Mouse (Mus musculus) spleen, postnatal 4 days (tissue): ENCODE data around the gene Lhfpl3.
"Not testable (repeated sequence)": the region's sequence is repeated elsewhere in the genome, so short reads cannot be mapped to it uniquely, and the experiment has no call there.

Experiments
- DNase-seq, 2 experiments: peaks; one replicate each; pipeline ENCODE4 v3.0.0; 2022; ENCODE audit warnings: low spot score in 2 of 2

The Lhfpl3 gene

DNA sequence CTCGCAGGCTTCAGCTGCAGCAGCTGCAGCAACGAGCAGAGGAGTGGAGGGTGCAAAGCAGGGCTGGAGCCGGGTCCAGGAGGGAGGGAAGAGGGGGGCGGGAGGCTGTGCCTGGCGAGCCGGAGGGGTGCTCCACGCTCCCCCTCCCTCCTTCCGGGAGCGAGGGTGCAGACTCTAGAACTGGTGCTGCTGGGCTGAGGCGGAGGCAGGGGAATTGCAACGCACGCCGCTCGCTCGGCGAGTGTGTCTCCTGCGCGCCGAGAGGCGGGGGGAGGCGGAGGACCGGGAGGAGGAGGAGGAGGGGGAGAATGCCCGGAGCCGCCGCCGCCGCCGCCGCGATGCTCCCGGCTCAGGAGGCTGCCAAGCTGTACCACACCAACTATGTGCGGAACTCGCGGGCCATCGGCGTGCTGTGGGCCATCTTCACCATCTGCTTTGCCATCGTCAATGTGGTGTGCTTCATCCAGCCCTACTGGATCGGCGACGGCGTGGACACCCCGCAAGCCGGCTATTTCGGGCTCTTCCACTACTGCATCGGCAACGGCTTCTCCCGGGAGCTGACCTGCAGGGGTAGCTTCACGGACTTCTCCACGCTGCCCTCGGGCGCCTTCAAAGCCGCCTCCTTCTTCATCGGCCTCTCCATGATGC lies at the start of gene Lhfpl3:
Gene Lhfpl3, plus strand, starts transcription at position 175 of the 648 bp plus-strand sequence.
- no peak for DNase-seq

DNA sequence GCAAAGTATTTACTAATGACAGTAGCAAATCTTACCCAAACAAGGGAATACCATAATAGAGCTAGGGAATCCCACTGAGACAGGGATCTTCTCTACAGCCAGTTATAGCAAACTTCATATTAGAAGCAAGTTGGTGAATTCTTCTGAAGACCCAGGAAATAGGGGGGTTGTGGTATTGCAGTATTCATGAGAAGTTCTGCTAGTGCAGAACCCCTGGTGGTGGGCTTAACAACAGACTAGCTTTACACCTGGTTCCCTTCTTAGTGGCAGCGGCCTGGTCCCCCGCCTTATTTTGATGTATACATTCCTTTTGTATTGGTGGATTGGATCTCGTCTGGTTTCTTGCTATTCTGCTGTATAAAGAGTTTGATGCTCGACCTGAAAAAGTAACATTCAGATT lies 39.6 kb upstream of the Lhfpl3 start:
- DNase-seq: not testable (repeated sequence)

DNA sequence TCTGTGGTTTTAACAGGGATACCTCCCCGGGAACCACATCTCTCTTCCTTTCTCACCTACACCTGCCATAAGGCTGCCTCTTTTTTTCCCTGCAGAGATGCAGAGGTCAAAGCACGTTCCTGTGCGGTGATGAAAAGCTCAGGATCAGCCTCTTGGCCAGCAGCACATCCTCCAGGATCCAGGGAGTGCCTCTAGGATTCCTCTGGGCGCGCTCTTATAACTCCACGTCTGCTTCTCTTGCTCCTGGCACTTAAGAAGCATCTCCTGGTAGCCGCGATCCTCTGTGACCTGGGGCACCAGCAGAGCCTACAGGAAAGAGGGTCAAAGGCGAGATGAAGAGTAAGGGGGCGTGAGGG lies 352 bp upstream of the Lhfpl3 start:
- no peak for DNase-seq

DNA sequence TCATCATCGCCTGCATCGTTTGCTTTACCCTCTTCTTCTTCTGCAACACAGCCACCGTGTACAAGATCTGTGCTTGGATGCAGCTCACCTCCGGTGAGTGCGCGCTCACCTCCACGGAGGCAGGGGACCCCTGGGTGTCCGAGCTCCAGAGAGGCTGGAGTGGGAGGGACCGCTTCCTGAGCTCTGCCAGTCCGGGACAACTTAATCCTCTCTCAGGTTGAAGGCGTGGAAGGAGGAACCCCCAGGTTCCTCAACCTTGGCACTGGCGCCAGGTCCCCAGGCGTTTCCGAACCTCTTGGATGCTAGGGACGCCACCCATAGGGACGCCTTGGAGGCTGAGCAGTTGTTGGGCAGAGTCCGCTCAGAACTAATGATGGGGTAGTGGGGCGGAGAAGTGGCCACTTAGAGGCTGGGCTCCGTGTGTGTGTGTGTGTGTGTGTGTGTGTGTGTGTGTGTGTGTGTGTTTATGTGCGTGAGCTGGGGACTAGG lies 718 bp downstream of the Lhfpl3 start:
- DNase-seq: no peak

- no peak for DNase-seq
Observed at GRCm38 (mm10) chr5:22747305-22747704, 1.4 kb downstream of the Lhfpl3 start.

DNA sequence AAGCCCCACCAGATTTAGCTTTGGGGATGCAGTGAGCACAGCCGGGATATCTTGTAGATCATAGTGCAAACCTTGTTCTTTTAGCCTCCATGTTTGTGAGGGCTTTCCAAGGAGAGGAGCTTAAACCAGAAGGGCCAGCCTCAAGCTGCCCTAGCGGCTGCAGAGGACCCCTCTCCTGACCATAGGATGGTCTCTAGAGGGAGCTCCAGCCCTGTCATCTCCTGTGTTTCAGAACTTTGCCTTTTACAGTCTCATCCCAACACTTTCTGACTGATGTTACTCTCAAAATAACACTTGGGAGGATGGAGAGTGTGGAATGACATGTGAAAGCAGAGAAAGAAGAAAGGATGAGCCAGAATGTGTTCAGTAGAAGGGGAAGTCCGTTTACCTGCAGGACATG lies 11.4 kb downstream of the Lhfpl3 start:
- DNase-seq: no peak

- DNase-seq: no peak
Observed at GRCm38 (mm10) chr5:22770726-22771125, 24.9 kb downstream of the Lhfpl3 start.

DNA sequence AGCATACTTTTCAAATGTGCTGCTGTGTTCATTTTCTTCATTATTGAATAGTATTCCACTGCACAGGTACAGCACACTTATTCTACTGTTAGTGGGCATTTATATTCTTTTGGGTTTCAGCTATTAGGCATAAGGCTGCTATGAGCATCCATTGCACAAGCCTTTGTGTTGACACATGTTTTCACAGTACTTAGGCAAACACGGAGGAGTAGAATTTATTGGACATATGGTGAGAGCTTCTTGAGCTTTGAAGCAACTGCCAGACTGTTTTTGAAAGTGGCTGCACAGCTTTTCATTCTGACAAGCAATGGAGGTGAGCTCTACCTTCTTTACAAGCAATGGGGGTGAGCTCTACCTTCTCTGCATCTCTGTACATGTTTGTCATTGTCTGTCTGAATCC lies 49.5 kb downstream of the Lhfpl3 start:
- no peak for DNase-seq

- no peak for DNase-seq
Observed at GRCm38 (mm10) chr5:22813426-22813825, 67.6 kb downstream of the Lhfpl3 start.

GRCm38 (mm10) chr5:22829822-22830450 lies 84.1 kb downstream of the Lhfpl3 start:
- no peak for DNase-seq

- no peak for DNase-seq
Observed at GRCm38 (mm10) chr5:22851572-22851971, 105.7 kb downstream of the Lhfpl3 start.

GRCm38 (mm10) chr5:22853503-22853902 lies 107.6 kb downstream of the Lhfpl3 start:
- no peak for DNase-seq

GRCm38 (mm10) chr5:22856480-22856879 lies 110.6 kb downstream of the Lhfpl3 start:
- DNase-seq: no peak

DNA sequence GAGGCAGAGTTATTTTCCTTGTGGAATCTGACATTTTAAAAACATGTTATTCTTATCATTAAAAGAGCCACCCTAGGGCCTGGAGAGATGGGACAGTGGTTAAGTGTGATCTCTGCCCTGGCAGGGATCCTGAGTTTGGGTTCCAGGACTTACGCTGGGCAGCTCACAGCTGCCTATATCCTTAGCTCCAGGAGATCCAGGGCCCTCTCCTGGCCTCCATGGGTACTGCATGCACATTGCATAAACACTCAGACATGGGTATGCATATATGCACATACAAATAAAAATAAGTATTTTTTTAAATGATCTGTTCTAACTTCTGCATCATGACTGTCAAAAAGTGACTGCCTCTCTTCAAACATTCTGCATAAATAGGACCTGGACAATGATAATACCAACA lies 115.5 kb downstream of the Lhfpl3 start:
- DNase-seq: no peak

GRCm38 (mm10) chr5:22869031-22869430 lies 123.2 kb downstream of the Lhfpl3 start:
- DNase-seq: no peak

DNA sequence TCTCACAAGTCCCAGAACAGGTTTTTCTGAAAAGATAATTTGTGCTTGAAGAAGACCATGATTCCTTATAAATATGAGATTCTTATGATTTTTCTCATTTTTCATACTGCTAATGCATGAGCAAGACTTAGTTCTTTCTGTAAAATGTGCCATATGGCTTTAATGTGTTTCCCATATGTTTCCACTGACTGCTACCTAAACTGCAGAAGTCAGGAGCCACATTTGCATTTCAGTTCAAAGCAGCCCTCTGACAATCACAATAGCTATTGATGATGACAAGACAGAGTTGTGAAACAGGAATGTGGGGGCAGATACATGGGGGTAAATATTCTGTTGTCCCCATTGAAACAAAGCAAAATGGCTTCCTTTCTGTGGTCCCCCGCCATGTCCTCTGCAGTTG lies 126.6 kb downstream of the Lhfpl3 start:
- no peak for DNase-seq

DNA sequence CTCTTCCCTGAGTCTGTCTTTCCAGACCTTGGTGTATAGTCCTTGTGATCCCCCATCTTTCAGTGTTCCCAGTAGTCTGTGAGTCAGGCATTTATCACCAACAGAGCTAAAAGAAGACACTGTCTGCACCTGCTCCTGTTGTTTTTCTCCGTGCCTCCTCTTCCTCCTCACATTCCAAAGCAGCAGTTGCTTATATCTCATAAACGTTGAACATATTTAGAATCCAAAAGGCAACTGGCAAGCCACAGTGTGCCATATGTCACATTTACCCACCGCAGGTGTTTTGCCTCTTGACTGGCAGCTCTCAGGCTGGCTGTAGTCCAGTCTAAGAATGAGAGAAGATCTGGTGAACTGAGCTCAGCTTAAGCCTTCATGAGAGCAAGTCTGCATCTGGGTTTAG lies 142.5 kb downstream of the Lhfpl3 start:
- no peak for DNase-seq

DNA sequence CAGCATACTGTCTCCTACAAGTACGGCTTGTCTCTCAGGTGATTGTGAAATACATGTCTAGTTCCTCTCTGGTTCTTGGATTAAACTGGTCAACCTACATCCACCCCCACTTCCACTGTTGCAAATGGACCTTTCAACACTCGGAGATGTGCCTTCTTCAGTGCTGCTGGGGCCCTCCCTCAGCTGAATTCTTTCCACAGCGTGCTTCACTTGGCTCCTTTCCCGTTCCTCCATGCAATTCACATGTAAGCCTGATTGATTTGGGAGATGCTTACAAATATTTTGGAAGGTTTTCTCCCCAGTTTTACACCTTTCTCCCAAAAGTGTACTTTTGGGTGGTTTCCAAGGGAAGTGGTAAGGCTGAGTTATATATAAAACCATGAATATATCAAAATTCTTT lies 143.6 kb downstream of the Lhfpl3 start:
- no peak for DNase-seq

GRCm38 (mm10) chr5:22897228-22897627 lies 151.4 kb downstream of the Lhfpl3 start:
- DNase-seq: no peak

GRCm38 (mm10) chr5:22897656-22898289 lies 151.9 kb downstream of the Lhfpl3 start:
- DNase-seq: no peak

GRCm38 (mm10) chr5:22898593-22898992 lies 152.7 kb downstream of the Lhfpl3 start:
- DNase-seq: no peak

DNA sequence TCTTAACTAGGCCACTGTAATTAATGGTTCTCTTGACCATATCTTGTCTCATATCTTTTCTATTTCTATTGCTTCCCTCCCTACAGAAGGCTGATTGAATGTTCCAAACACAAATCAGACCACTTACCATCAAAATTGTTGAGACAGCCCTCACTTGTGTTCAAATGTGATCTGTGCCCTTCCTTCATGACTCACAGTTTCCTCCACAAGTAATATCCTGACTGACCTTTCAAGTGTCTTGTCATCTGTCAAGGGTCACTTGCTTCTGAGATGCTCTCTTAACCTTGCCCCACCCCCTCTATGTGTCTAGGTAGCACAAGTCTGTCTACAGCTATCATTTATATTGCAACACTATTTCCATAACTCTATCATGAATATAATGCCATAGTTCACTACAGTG lies 154.1 kb downstream of the Lhfpl3 start:
- DNase-seq: no peak

DNA sequence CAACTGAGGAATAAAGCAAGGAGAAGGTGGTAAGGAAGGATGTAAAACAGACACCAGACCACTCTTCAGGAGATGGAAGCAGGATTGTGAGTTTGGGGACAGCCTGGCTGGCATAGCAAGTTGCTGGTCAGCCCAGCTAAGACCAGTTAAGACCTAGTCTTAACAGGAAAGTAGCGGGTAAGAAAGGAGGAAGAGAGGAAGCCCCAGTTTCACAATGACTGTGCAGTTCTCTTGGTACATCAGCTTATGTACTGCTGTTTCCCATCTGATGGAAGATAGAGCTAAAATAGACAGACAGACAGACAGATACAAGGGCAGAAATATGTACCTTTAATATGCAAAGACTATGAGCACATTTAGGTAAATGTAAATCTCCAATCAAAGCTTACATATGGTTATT lies 171.3 kb downstream of the Lhfpl3 start:
- DNase-seq: no peak
